Mouse (Mus musculus) WW6 (cell line): ENCODE data around the gene Mcm2.

ENCODE experiments used
- DNase-seq: peaks from one replicate; pipeline ENCODE4 v3.0.0-alpha.2; 2013; ENCODE audit warnings: low read depth, low spot score

Mcm2 gene

GRCm38 (mm10) chr6:88898534-88899048, at the start of gene Mcm2:
Mcm2 (minus strand) TSS chr6:88898780.
- peak; percentile 88 for DNase-seq

- DNase-seq, result no peak
Observed at GRCm38 (mm10) chr6:88947771-88948170, 49.2 kb upstream of the Mcm2 start.

- DNase-seq, result no peak
Observed at GRCm38 (mm10) chr6:88946442-88946841, 47.9 kb upstream of the Mcm2 start.

- DNase-seq, result no peak
Observed at GRCm38 (mm10) chr6:88943666-88944065, 45.1 kb upstream of the Mcm2 start.

DNA sequence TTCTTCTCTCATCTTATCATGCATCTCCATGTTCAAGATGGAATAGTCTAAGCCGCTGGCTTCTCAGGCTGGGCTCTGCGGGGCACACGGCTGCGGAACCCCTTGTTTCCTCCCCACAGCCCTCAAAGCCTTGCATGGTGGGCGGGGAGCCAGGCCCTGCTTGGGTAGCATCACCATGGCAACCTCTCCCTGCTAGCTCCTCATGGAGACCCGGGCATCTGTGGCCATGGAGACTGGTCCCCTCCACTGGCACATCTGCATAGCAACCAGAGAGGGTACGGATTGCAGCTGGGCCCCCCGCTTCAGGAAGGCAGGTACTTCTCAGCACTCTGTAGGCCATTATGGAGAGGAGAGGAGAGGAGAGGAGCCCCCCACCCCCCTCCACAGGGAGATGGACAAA, 44.0 kb upstream of the Mcm2 start:
- DNase-seq, result no peak

GRCm38 (mm10) chr6:88941628-88942027, 43.0 kb upstream of the Mcm2 start:
- DNase-seq, result no peak

GRCm38 (mm10) chr6:88940090-88940916, 41.7 kb upstream of the Mcm2 start:
- DNase-seq, result no peak

DNA sequence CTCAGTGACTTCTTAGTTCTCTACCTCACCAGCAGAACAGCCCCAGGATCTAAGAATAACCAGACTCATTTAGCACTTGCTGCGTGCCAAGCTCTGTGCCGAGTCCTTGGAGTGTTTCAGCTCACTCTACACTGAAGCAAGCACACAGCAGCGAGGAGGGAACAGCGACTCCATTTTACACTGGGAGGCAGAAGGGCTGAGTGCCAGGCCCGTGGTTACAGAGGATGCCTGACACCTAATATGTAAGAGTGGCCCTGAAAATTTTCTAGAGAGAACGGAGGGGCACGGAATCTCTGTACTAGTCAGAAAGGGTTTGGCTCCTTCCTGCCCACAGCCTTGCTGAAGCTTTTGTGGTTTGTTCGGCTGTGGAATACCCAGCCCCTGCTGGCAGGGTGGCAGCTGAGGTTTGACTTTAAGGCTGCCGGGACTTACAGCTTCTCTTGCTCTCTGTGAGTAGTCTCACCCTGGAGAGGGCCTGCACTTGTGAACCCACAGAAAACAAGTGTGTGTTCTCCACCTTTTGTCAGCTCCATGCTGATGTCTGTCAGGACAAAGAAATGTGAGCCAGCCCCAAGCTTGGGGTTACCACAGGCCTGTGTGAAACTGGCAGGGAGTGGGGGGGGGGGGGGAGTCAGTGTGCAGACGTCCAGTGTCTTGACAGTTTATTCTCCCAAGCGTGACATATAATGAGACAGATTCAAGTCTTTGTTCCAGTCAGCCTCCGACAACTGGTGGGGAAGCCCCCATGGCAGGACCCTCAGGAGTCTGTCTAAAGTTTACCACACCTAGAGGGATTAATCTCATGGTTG, 40.9 kb upstream of the Mcm2 start:
- DNase-seq, result no peak

GRCm38 (mm10) chr6:88938664-88939055, 40.1 kb upstream of the Mcm2 start:
- DNase-seq, result no peak

GRCm38 (mm10) chr6:88937971-88938663, 39.5 kb upstream of the Mcm2 start:
- no peak for DNase-seq

DNA sequence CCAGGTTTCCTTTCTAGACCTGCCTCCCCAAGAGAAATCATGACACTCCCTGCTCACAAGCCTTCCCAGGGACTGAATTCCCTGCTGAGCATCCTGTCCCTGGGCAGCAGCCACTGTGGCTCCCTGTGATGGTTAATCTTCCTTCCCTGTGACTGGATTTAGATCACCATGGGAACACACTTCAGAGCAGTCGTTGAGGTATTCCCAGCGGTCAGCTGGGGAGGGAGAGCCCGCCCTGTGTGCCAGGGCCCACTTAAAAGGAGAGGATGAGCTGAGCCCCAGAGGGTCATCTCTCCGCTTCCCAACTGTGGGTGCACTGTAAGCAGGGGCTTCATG, 38.6 kb upstream of the Mcm2 start:
- no peak for DNase-seq

DNA sequence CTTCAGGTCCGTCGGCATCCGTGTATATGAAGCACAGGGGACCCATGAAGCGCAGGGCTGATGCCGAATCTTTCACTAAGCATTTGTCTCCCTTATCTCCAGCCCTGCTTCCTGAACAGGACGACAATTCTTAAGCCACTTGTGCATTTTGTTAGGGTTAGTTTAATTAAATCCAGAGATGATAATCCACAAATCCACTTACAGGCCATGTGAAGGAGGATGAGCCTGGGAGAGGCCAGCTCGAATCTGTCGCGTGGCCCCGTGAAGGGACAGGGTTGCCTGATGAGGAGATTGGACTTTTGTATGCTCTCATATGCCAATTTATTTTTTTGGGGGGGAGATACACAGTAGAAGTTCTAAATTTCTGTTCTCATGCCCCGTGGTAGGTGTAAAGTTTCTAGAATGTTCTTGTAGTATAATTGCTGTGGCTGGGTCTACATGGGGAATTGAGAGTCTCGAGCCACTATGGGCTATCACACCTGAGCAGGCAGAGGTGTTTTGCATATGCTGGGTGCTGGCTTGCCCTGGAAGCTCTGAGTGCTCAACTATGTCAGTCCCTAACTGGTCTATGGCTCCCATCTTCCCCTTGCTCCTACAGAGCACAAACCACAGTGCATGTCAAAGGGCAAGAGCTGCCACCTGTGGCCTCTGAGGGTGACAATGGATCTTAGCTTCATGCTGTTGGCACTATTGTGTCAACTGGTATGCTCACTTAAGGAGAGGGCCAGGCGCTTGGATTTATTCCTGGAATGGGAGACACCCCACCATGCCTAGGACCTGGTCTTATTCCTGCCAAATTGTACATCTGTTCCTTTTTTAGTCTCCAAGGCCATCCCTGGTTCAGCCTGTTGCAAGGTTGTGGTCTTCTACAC, 38.0 kb upstream of the Mcm2 start:
- no peak for DNase-seq

GRCm38 (mm10) chr6:88935735-88936276, 37.2 kb upstream of the Mcm2 start:
- no peak for DNase-seq

- DNase-seq, result no peak
Observed at GRCm38 (mm10) chr6:88934816-88935215, 36.2 kb upstream of the Mcm2 start.

GRCm38 (mm10) chr6:88934132-88934531, 35.6 kb upstream of the Mcm2 start:
- no peak for DNase-seq

DNA sequence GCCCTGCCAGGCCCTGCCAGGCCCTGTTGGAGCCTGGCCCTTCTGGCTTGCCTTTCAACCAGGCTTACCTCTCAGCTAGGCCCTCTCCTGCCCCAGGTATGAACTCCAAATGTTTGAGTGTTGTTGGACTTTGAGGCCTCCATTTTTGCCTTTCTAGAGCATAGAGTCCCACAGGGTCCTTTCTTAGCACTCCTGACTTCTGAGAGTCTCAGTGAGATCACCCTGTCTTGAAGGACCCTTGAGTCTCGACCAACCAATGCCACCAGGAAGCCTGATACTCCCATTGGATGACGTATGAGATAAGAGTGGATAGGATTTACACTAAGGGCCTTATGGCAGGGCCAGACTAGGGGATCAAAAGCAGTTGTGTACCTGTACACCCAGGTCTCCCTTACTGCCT, 32.9 kb upstream of the Mcm2 start:
- DNase-seq, result no peak

DNA sequence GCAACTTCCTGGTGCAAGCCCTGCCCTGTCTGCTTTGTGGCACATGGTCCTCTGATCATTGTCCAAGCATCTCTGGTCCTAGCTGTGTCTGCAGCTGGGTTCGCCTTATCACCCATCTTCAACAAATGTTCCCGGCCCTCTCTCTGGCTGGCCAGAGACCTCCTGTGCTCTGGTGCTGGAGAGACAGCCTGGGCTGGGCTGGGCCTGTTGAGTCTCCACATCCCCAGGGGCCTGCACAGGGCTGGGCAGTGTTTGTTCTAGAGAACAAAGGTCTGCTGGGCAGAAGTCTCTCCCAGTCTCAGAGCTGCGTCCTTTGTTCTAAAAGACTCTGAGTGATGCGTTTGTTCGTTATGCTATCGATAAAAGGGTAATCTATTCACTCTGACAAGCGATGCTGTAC, 31.5 kb upstream of the Mcm2 start:
- no peak for DNase-seq

- no peak for DNase-seq
Observed at GRCm38 (mm10) chr6:88929451-88929850, 30.9 kb upstream of the Mcm2 start.

DNA sequence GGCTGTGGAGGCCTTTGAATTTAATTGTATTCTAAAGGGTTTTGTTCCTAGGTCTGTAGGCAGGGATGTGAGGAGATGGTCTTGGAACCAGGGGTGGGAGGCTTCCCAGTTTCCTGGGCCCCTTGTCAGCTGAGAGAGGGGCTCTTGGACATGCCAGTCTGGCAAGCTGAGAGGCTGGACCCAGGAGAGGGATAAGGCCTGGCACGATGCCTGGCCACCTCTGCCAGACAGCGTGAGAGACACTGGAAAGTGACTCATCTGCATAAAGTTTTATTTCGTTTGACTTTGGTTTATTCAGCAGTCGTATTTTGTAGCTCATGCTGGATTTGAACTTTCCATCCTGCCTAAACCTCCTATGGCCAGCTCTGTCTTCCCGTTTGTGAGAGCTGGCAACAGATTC, 30.0 kb upstream of the Mcm2 start:
- DNase-seq, result no peak

DNA sequence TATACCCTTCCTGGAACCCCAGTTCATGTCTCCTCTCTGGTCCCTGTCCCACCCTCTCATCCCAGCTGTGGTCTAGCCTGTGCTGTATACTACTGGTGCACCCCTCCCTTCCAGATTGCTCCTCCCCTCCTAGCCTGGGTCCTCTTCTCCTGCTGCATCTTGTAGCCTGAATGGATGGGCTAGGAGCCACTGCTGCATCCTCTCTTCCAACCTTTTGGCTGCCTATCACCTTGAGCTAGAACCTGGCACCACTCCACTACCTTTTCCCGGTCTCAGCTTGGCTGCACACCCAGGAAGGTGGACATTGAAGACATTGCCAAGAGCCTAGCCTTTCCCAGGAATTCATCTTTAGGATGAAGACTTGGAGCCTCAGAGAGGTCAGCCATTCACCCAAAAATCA, 29.4 kb upstream of the Mcm2 start:
- DNase-seq, result no peak

DNA sequence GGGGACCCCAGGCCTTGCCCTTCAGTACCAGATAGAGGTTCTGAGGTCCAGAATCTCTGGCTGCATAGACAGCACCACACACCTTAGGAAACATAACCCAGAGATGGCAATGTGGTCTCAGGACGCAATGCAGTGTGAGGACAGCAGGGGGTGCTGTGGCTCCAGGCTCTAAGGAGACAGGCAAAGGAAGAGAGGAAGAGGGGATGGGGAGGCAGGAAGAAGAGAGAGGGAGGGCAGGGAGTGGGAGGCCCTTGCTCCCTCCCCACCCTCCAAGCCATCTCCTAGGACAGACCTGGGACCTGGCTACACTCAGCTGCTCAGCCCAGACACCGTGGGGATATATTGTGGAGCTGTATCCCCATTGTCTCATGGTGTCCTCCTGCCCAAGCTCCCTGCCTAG, 29.0 kb upstream of the Mcm2 start:
- no peak for DNase-seq
